Mouse (Mus musculus) MEL (cell line): ENCODE results near the gene Trim68. TPM values are rescaled to one million over a fixed set of nuclear protein-coding genes. Genes with fewer than 3 reads are reported as not detected.
A peak's percentile ranks its signal among the peaks of the same experiment; 100 is the strongest.

Experiments used
- DNase-seq: peaks from one replicate; pipeline ENCODE4 v3.0.0; 2011; ENCODE audit warnings: low read depth, low spot score
- H3K27ac ChIP-seq: 2 replicates; pipeline ENCODE4 v1.5.1; 2012; ENCODE audit warnings: low read depth, mild to moderate bottlenecking, control low read depth, low read length, moderate library complexity; ENCODE audit not compliant: control insufficient read depth
- H3K27me3 ChIP-seq, 2 experiments: fragments of 150-350 bp in 1 of 2; sonication (generic) in 1 of 2; 2 replicates each; pipeline ENCODE4 v1.6.1; 2012; ENCODE audit warnings: low read length in 2 of 2, mild to moderate bottlenecking in 2 of 2, improper control_type of control experiment in 1 of 2, moderate library complexity in 1 of 2; ENCODE audit not compliant: insufficient read depth in 2 of 2, control insufficient read depth in 1 of 2
- H3K36me3 ChIP-seq, 2 experiments: 2 replicates each; pipeline ENCODE4 v1.6.1; 2012 to 2014; ENCODE audit warnings: low read length in 2 of 2, improper control_type of control experiment in 1 of 2, inconsistent platforms in 1 of 2, mild to moderate bottlenecking in 1 of 2; ENCODE audit not compliant: insufficient read depth in 2 of 2, control insufficient read depth in 1 of 2
- H3K4me1 ChIP-seq, 2 experiments: fragments of 150-350 bp in 1 of 2; sonication (generic) in 1 of 2; 2 replicates each; pipeline ENCODE4 v1.6.1; 2012; ENCODE audit warnings: low read length in 2 of 2, improper control_type of control experiment in 1 of 2, mild to moderate bottlenecking in 1 of 2; ENCODE audit not compliant: insufficient read depth in 2 of 2, control insufficient read depth in 1 of 2
- H3K4me3 ChIP-seq, 2 experiments: fragments of 150-350 bp in 1 of 2; sonication (generic) in 1 of 2; 2 replicates each; pipeline ENCODE4 v1.5.1; 2012; ENCODE audit warnings: low read depth in 2 of 2, low read length in 2 of 2, mild to moderate bottlenecking in 2 of 2, moderate library complexity in 2 of 2, control low read depth in 1 of 2, improper control_type of control experiment in 1 of 2; ENCODE audit not compliant: control insufficient read depth in 1 of 2, insufficient read depth in 1 of 2
- H3K79me2 ChIP-seq: 2 replicates; pipeline ENCODE4 v1.6.1; 2012; ENCODE audit warnings: mild to moderate bottlenecking, low read length, moderate library complexity; ENCODE audit not compliant: control insufficient read depth, poor library complexity, insufficient read depth
- H3K9ac ChIP-seq: 2 replicates; pipeline ENCODE4 v1.6.1; 2012; ENCODE audit warnings: low read depth, mild to moderate bottlenecking, control low read depth, low read length, moderate library complexity; ENCODE audit not compliant: control insufficient read depth, poor library complexity, severe bottlenecking
- H3K9me3 ChIP-seq: fragments of 150-350 bp; sonication (generic); replicated peaks from 2 replicates; pipeline ENCODE4 v1.6.1; 2012; ENCODE audit warnings: mild to moderate bottlenecking, low read length, improper control_type of control experiment, moderate library complexity; ENCODE audit not compliant: insufficient read depth
- BHLHE40 ChIP-seq: IDR thresholded peaks from 2 replicates; pipeline ENCODE4 v1.6.1; 2012; ENCODE audit warnings: low read depth, mild to moderate bottlenecking, inconsistent platforms, low read length, improper control_type of control experiment, borderline replicate concordance
- CHD1 ChIP-seq: IDR thresholded peaks from 2 replicates; pipeline ENCODE4 v1.6.1; 2012; ENCODE audit warnings: low read depth, mild to moderate bottlenecking, inconsistent platforms, low read length, improper control_type of control experiment
- CTCF ChIP-seq, 3 experiments: IDR thresholded peaks in 2 of 3; conservative IDR thresholded peaks in 1 of 3; 2 replicates each; pipeline ENCODE4 v1.5.1; 2011 to 2012; ENCODE audit warnings: low read length in 3 of 3, low read depth in 2 of 3, mild to moderate bottlenecking in 2 of 3, improper control_type of control experiment in 1 of 3, inconsistent platforms in 1 of 3, mixed read lengths in 1 of 3, moderate library complexity in 1 of 3; ENCODE audit not compliant: control insufficient read depth in 1 of 3, insufficient read depth in 1 of 3, poor library complexity in 1 of 3, severe bottlenecking in 1 of 3
- EP300 ChIP-seq, 2 experiments: IDR thresholded peaks; 2 replicates each; pipeline ENCODE4 v1.6.1; 2011; ENCODE audit warnings: improper control_type of control experiment in 2 of 2, low read length in 2 of 2, low read depth in 1 of 2, mild to moderate bottlenecking in 1 of 2
- GABPA ChIP-seq: IDR thresholded peaks from 2 replicates; pipeline ENCODE4 v1.6.1; 2012; ENCODE audit warnings: low read depth, mild to moderate bottlenecking, inconsistent platforms, low read length, improper control_type of control experiment, moderate library complexity
- GATA1 ChIP-seq: IDR thresholded peaks from 2 replicates; pipeline ENCODE4 v1.6.1; 2011; ENCODE audit warnings: low read depth, low read length, improper control_type of control experiment
- HCFC1 ChIP-seq: IDR thresholded peaks from 2 replicates; pipeline ENCODE4 v1.6.1; 2012; ENCODE audit warnings: low read depth, mild to moderate bottlenecking, inconsistent platforms, low read length, improper control_type of control experiment, moderate library complexity
- JUND ChIP-seq: IDR thresholded peaks from 2 replicates; pipeline ENCODE4 v1.6.1; 2011; ENCODE audit warnings: low read depth, mild to moderate bottlenecking, improper control_type of control experiment, low read length
- KAT2A ChIP-seq: conservative IDR thresholded peaks from 2 replicates; pipeline ENCODE4 v1.6.1; 2012; ENCODE audit warnings: low read depth, low read length, improper control_type of control experiment, inconsistent platforms
- MAFK ChIP-seq: IDR thresholded peaks from 2 replicates; pipeline ENCODE4 v1.6.1; 2011; ENCODE audit warnings: low read depth, mild to moderate bottlenecking, low read length, improper control_type of control experiment, borderline replicate concordance
- MAZ ChIP-seq: IDR thresholded peaks from 2 replicates; pipeline ENCODE4 v1.6.1; 2012; ENCODE audit warnings: low read depth, mild to moderate bottlenecking, inconsistent platforms, low read length, improper control_type of control experiment
- MXI1 ChIP-seq: IDR thresholded peaks from 2 replicates; pipeline ENCODE4 v1.6.1; 2011; ENCODE audit warnings: mild to moderate bottlenecking, low read depth, low read length, improper control_type of control experiment
- MYC ChIP-seq: IDR thresholded peaks from 2 replicates; pipeline ENCODE4 v1.6.1; 2011; ENCODE audit warnings: low read depth, mild to moderate bottlenecking, low read length, improper control_type of control experiment, moderate library complexity
- POLR2AphosphoS2 ChIP-seq: IDR thresholded peaks from 2 replicates; pipeline ENCODE4 v1.6.1; 2011; ENCODE audit warnings: low read length, improper control_type of control experiment
- POLR2AphosphoS5 ChIP-seq: IDR thresholded peaks from 2 replicates; pipeline ENCODE4 v1.6.1; 2012; ENCODE audit warnings: low read depth, borderline replicate concordance, mild to moderate bottlenecking, inconsistent platforms, low read length, moderate library complexity, mixed read lengths
- RAD21 ChIP-seq: IDR thresholded peaks from 2 replicates; pipeline ENCODE4 v1.6.1; 2011; ENCODE audit warnings: mild to moderate bottlenecking, low read depth, low read length, improper control_type of control experiment
- SMC3 ChIP-seq: IDR thresholded peaks from 2 replicates; pipeline ENCODE4 v1.6.1; 2011; ENCODE audit warnings: low read depth, low read length, improper control_type of control experiment
- TBP ChIP-seq: IDR thresholded peaks from 2 replicates; pipeline ENCODE4 v1.8.0; 2011; ENCODE audit warnings: low read depth, low read length, improper control_type of control experiment
- ZC3H11A ChIP-seq: IDR thresholded peaks from 2 replicates; pipeline ENCODE4 v1.6.1; 2012; ENCODE audit warnings: low read depth, mild to moderate bottlenecking, inconsistent platforms, low read length, improper control_type of control experiment
- ZKSCAN1 ChIP-seq: IDR thresholded peaks from 2 replicates; pipeline ENCODE4 v1.6.1; 2012; ENCODE audit warnings: low read depth, mild to moderate bottlenecking, inconsistent platforms, low read length, improper control_type of control experiment, moderate library complexity
- polyA plus RNA-seq, 2 experiments: library from polyadenylated mRNA; stranded (reverse) in 1 of 2; unstranded in 1 of 2; fragments of >175 nt in 1 of 2; fragments of >200 nt in 1 of 2; gene quantifications; 2 replicates each; pipeline versions ENCODE4 v1.2.1 to v1.2.4; 2012; ENCODE audit warnings: low replicate concordance in 2 of 2, low read depth in 1 of 2; ENCODE audit not compliant: insufficient read length in 2 of 2, insufficient read depth in 1 of 2, missing spikeins in 1 of 2
- total RNA-seq: library from RNA; depleted of rRNA; stranded (reverse); fragments of 300-350 nt; gene quantifications from 2 replicates; pipeline ENCODE4 v1.2.3, GENCODE M21; 2012; rRNA removed

Gene Trim68
- total and polyA plus RNA-seq, 3 experiments = not detected

GRCm38 (mm10) chr7:102638132-102638531 lies 49.0 kb downstream of the Trim68 start, which contains the start of gene Olfr554:
Olfr554 (plus strand) TSS chr7:102638432.
- no peak within 1 kb of the TSS for H3K27ac ChIP-seq
- no peaks in the 10 kb centered on the region; a peak in 1 of 4 replicates for H3K27me3 ChIP-seq
- no peak within 1 kb of the TSS for H3K4me3 ChIP-seq
- H3K9ac ChIP-seq = no peak within 1 kb of the TSS
- no peaks in the 10 kb centered on the region for H3K4me1 ChIP-seq
- DNase-seq = no peak
- H3K9me3 ChIP-seq = no peaks in the 10 kb centered on the region
- no peak for TF ChIP-seq MAZ
- TF ChIP-seq, all 39 proteins: peak for 0
- H3K79me2 ChIP-seq = no peaks in the 10 kb centered on the region
- no peaks in the 10 kb centered on the region for H3K36me3 ChIP-seq

GRCm38 (mm10) chr7:102636665-102637064 lies 50.5 kb downstream of the Trim68 start:
- no peaks in the 10 kb centered on the region for H3K9me3 ChIP-seq
- no peaks in the 10 kb centered on the region for H3K79me2 ChIP-seq
- no peak for TF ChIP-seq TBP
- no peak for TF ChIP-seq GATA1
- no peak for TF ChIP-seq ZKSCAN1
- no peak for TF ChIP-seq ZC3H11A
- peak; percentile 60 for TF ChIP-seq SMC3
- TF ChIP-seq KAT2A = no peak
- TF ChIP-seq MYC = no peak
- TF ChIP-seq MAFK = no peak
- TF ChIP-seq GABPA = no peak
- TF ChIP-seq HCFC1 = no peak
- TF ChIP-seq JUND = no peak
- peak; percentile 23 for TF ChIP-seq RAD21
- no peak for TF ChIP-seq EP300 (IDR thresholded peaks at IDR 0.05; ENCODE audit: low read depth in 1 of 2, low read length in 2 of 2)
- TF ChIP-seq POLR2AphosphoS2 = no peak
- peak in 2 of 3 experiments; percentile 38 to 58; a peak in 3 of 6 replicates for TF ChIP-seq CTCF (IDR thresholded peaks at IDR 0.05 in 2 of 3, conservative IDR thresholded peaks at IDR 0.05 in 1 of 3; ENCODE audit: control insufficient read depth in 1 of 3, insufficient read depth in 1 of 3, low read depth in 2 of 3, low read length in 3 of 3, poor library complexity in 1 of 3, severe bottlenecking in 1 of 3)
- no peak for TF ChIP-seq MXI1
- TF ChIP-seq BHLHE40 = no peak
- TF ChIP-seq POLR2AphosphoS5 = no peak
- TF ChIP-seq CHD1 = no peak
- DNase-seq = peak; percentile 59
- no peaks in the 10 kb centered on the region; a peak in 1 of 4 replicates for H3K27me3 ChIP-seq
- no peak overlapping the region for H3K4me3 ChIP-seq
- no peak overlapping the region for H3K9ac ChIP-seq
- H3K4me1 ChIP-seq = no peaks in the 10 kb centered on the region
- H3K36me3 ChIP-seq = no peaks in the 10 kb centered on the region
- no peak overlapping the region for H3K27ac ChIP-seq

Other genes starting within 250 kb of the Trim68 start
- gene Rrm1, start 245.6 kb downstream of the Trim68 start, total RNA-seq = 147 and 154 TPM in 2 replicates
- 100 to 1,000 TPM in 1 of 2 experiments, not detected in 1; 228 TPM for gene Rrm1, start 245.6 kb downstream of the Trim68 start, polyA plus RNA-seq
- 0.12 TPM in 1 of 2 replicates, not detected in the other for gene Olfr543, start 205.6 kb downstream of the Trim68 start, total RNA-seq
- under 1 TPM in 1 of 2 experiments, not detected in 1; 0.61 TPM for gene Olfr543, start 205.6 kb downstream of the Trim68 start, polyA plus RNA-seq
- 0.04 and 0.07 TPM in 2 replicates for gene Olfr544, start 199.0 kb downstream of the Trim68 start, total RNA-seq
- gene Olfr544, start 199.0 kb downstream of the Trim68 start, polyA plus RNA-seq = under 1 TPM in 1 of 2 experiments, not detected in 1; 0.07 TPM
- 0.12 TPM in 1 of 2 replicates, not detected in the other for gene Olfr545, start 187.8 kb downstream of the Trim68 start, total RNA-seq
- under 1 TPM in 1 of 2 experiments, not detected in 1; 0.25 TPM for gene Olfr545, start 187.8 kb downstream of the Trim68 start, polyA plus RNA-seq
- not detected in 2 replicates for gene Olfr547, start 152.6 kb downstream of the Trim68 start, total RNA-seq
- not detected for gene Olfr547, start 152.6 kb downstream of the Trim68 start, polyA plus RNA-seq
- not detected in 2 replicates for gene Olfr548-ps1, start 146.4 kb downstream of the Trim68 start, total RNA-seq
- gene Olfr548-ps1, start 146.4 kb downstream of the Trim68 start, polyA plus RNA-seq = not detected
- not detected in 2 replicates for gene Olfr549, start 137.5 kb downstream of the Trim68 start, total RNA-seq
- not detected for gene Olfr549, start 137.5 kb downstream of the Trim68 start, polyA plus RNA-seq
- 1.3 and 3.3 TPM in 2 replicates for gene Trim21, start 121.8 kb downstream of the Trim68 start, total RNA-seq
- gene Trim21, start 121.8 kb downstream of the Trim68 start, polyA plus RNA-seq = 1 to 10 TPM in 1 of 2 experiments, not detected in 1; 2.8 TPM
- not detected in 2 replicates for gene Olfr550, start 115.9 kb downstream of the Trim68 start, total RNA-seq
- not detected for gene Olfr550, start 115.9 kb downstream of the Trim68 start, polyA plus RNA-seq
- not detected in 2 replicates for gene Olfr551, start 95.4 kb downstream of the Trim68 start, total RNA-seq
- gene Olfr551, start 95.4 kb downstream of the Trim68 start, polyA plus RNA-seq = not detected
- gene Olfr552, start 89.6 kb downstream of the Trim68 start, total RNA-seq = not detected in 2 replicates
- not detected for gene Olfr552, start 89.6 kb downstream of the Trim68 start, polyA plus RNA-seq
- gene Olfr553, start 69.1 kb downstream of the Trim68 start, total RNA-seq = not detected in 2 replicates
- gene Olfr553, start 69.1 kb downstream of the Trim68 start, polyA plus RNA-seq = not detected
- not detected in 2 replicates for gene Olfr554, start 48.9 kb downstream of the Trim68 start, total RNA-seq
- gene Olfr554, start 48.9 kb downstream of the Trim68 start, polyA plus RNA-seq = not detected
- not detected in 2 replicates for gene Olfr555, start 28.5 kb downstream of the Trim68 start, total RNA-seq
- not detected for gene Olfr555, start 28.5 kb downstream of the Trim68 start, polyA plus RNA-seq
- not detected in 2 replicates for gene Olfr556, start 22.4 kb downstream of the Trim68 start, total RNA-seq
- not detected for gene Olfr556, start 22.4 kb downstream of the Trim68 start, polyA plus RNA-seq
- not detected in 2 replicates for gene Olfr557, start 8.6 kb upstream of the Trim68 start, total RNA-seq
- not detected for gene Olfr557, start 8.6 kb upstream of the Trim68 start, polyA plus RNA-seq
- gene Olfr558, start 14.9 kb upstream of the Trim68 start, total RNA-seq = not detected in 2 replicates
- not detected for gene Olfr558, start 14.9 kb upstream of the Trim68 start, polyA plus RNA-seq
- not detected in 2 replicates for gene Olfr33, start 31.7 kb upstream of the Trim68 start, total RNA-seq
- not detected for gene Olfr33, start 31.7 kb upstream of the Trim68 start, polyA plus RNA-seq
- gene Olfr559, start 40.2 kb upstream of the Trim68 start, total RNA-seq = not detected in 2 replicates
- not detected for gene Olfr559, start 40.2 kb upstream of the Trim68 start, polyA plus RNA-seq
- not detected in 2 replicates for gene Olfr560, start 72.0 kb upstream of the Trim68 start, total RNA-seq
- not detected for gene Olfr560, start 72.0 kb upstream of the Trim68 start, polyA plus RNA-seq
- gene Olfr78, start 72.1 kb upstream of the Trim68 start, total RNA-seq = not detected in 2 replicates
- not detected for gene Olfr78, start 72.1 kb upstream of the Trim68 start, polyA plus RNA-seq
- gene Olfr561, start 83.9 kb upstream of the Trim68 start, total RNA-seq = not detected in 2 replicates
- gene Olfr561, start 83.9 kb upstream of the Trim68 start, polyA plus RNA-seq = not detected
- gene Olfr564, start 116.2 kb upstream of the Trim68 start, total RNA-seq = not detected in 2 replicates
- not detected for gene Olfr564, start 116.2 kb upstream of the Trim68 start, polyA plus RNA-seq
- not detected in 2 replicates for gene Olfr566, start 171.4 kb upstream of the Trim68 start, total RNA-seq
- gene Olfr566, start 171.4 kb upstream of the Trim68 start, polyA plus RNA-seq = not detected
- not detected in 2 replicates for gene Olfr568, start 189.8 kb upstream of the Trim68 start, total RNA-seq
- not detected for gene Olfr568, start 189.8 kb upstream of the Trim68 start, polyA plus RNA-seq
- not detected in 2 replicates for gene Olfr569, start 203.6 kb upstream of the Trim68 start, total RNA-seq
- not detected for gene Olfr569, start 203.6 kb upstream of the Trim68 start, polyA plus RNA-seq
- not detected in 2 replicates for gene Olfr570, start 207.2 kb upstream of the Trim68 start, total RNA-seq
- not detected for gene Olfr570, start 207.2 kb upstream of the Trim68 start, polyA plus RNA-seq
- not detected in 2 replicates for gene Olfr571, start 230.2 kb upstream of the Trim68 start, total RNA-seq
- not detected for gene Olfr571, start 230.2 kb upstream of the Trim68 start, polyA plus RNA-seq
- gene Olfr572, start 237.1 kb upstream of the Trim68 start, total RNA-seq = not detected in 2 replicates
- not detected for gene Olfr572, start 237.1 kb upstream of the Trim68 start, polyA plus RNA-seq